ENCODE assay signal across 9 mouse cellular contexts in genomic region chr16:10867904-10868440, GRCm38 (mm10). TPM values are rescaled to one million over a fixed set of nuclear protein-coding genes. Genes with fewer than 3 reads are reported as not detected.
DNase-seq lines count a peak whose midpoint lies in the region; ATAC-seq lines count a peak whose summit lies in the region.
"Had no signal": no experiment of that assay in that cellular context is flagged by ENCODE, and none has a peak within 500 bp of the region (broad histone marks: within the 10 kb centered on the region; RNA-seq: fewer than 3 reads in every experiment).

No protein-coding gene starts in this region.

- H3K27me3 ChIP-seq in forebrain, embryonic 10.5 days (ENCODE audit: poor library complexity, severe bottlenecking): no peaks in the 10 kb centered on the region
- no peaks in the 10 kb centered on the region for H3K27me3 ChIP-seq in forebrain, embryonic 16.5 days (replicated peaks; ENCODE audit: control insufficient read depth, insufficient read depth, low read length)
- H3K27me3 ChIP-seq: neural tube, embryonic 13.5 days had no signal

- H3K9ac ChIP-seq in forebrain, embryonic 16.5 days (replicated peaks; ENCODE audit: low read depth, low read length): no peak overlapping the region
- H3K9ac ChIP-seq: neural tube, embryonic 13.5 days had no signal

- H3K4me2 ChIP-seq in forebrain, embryonic 16.5 days (ENCODE audit: low read length): no peak overlapping the region
- H3K4me2 ChIP-seq: neural tube, embryonic 13.5 days had no signal

- peaks cover 9% of the 10 kb centered on the region; the same call in 1 of the 2 replicates for H3K36me3 ChIP-seq in forebrain, embryonic 10.5 days (replicated peaks)
- no peaks in the 10 kb centered on the region for H3K36me3 ChIP-seq in forebrain, embryonic 16.5 days (ENCODE audit: control insufficient read depth, insufficient read depth)
- H3K36me3 ChIP-seq: neural tube, embryonic 13.5 days had no signal

- WGBS in forebrain, embryonic 10.5 days: 34% methylated on average over 11 of the region's 11 CpGs
- WGBS in forebrain, embryonic 16.5 days: 35% methylated on average over 11 of the region's 11 CpGs

- H3K9me3 ChIP-seq in forebrain, embryonic 10.5 days: no peaks in the 10 kb centered on the region
- no peaks in the 10 kb centered on the region for H3K9me3 ChIP-seq in forebrain, embryonic 16.5 days (ENCODE audit: control insufficient read depth, low read length)
- H3K9me3 ChIP-seq: neural tube, embryonic 13.5 days had no signal

- DNase-seq in forebrain, embryonic 10.5 days (ENCODE audit: extremely low spot score, low spot score): peak; percentile 59
- DNase-seq in urinary bladder, adult 2 months (ENCODE audit: low spot score): peak; percentile 56
- DNase-seq in urinary bladder, postnatal 10 days (ENCODE audit: low spot score): no peak
- DNase-seq in embryo, embryonic 10.5 days (ENCODE audit: low spot score): peak; percentile 73
- peak; percentile 69 for DNase-seq in kidney, postnatal 14 days
- DNase-seq in lung, postnatal 25 days (ENCODE audit: low spot score): peak; percentile 52
- peak; percentile 22 to 40 for DNase-seq in spleen, postnatal 36 days (ENCODE audit: low spot score in 2 of 2)

- ATAC-seq in forebrain, embryonic 16.5 days: no peak

- H3K4me1 ChIP-seq in forebrain, embryonic 10.5 days: peaks cover 11% of the 10 kb centered on the region
- H3K4me1 ChIP-seq in forebrain, embryonic 16.5 days (replicated peaks; ENCODE audit: control insufficient read depth, insufficient read depth, low read length): 0 out of 2 replicates have a peak, but pooled peaks cover 3% of the 10 kb centered on the region

- no peak overlapping the region for H3K4me3 ChIP-seq in forebrain, embryonic 10.5 days
- H3K4me3 ChIP-seq in forebrain, embryonic 16.5 days (replicated peaks; ENCODE audit: low read length): no peak overlapping the region
- H3K4me3 ChIP-seq: neural tube, embryonic 13.5 days had no signal

- H3K27ac ChIP-seq in forebrain, embryonic 10.5 days: no peak overlapping the region
- H3K27ac ChIP-seq in forebrain, embryonic 16.5 days (ENCODE audit: low read length): no peak overlapping the region
- H3K27ac ChIP-seq: neural tube, embryonic 13.5 days had no signal

RNA-seq across cellular contexts. Expression of gene Rmi2, which starts 33.1 kb away (rescaled TPM):
- polyA plus RNA-seq in forebrain, embryonic 10.5 days (2016; fragmentation: Nextera tagmentation; extraction: Ambion mirVana): 5.0 and 5.2 TPM in 2 replicates
- 0.75 and 0.94 TPM in 2 replicates for polyA plus RNA-seq in forebrain, embryonic 16.5 days (2015; fragmentation: Nextera tagmentation; extraction: Ambion mirVana)
- polyA plus RNA-seq in urinary bladder, adult 2 months (2012; rRNA removed): 0.31 and 0.66 TPM in 2 replicates

RNA-seq across cellular contexts. Expression of gene Gm11172, which starts 55.3 kb away (rescaled TPM):
- not detected in 2 replicates for polyA plus RNA-seq in forebrain, embryonic 10.5 days (2016; fragmentation: Nextera tagmentation; extraction: Ambion mirVana)
- not detected in 2 replicates for polyA plus RNA-seq in forebrain, embryonic 16.5 days (2015; fragmentation: Nextera tagmentation; extraction: Ambion mirVana)
- polyA plus RNA-seq in urinary bladder, adult 2 months (2012; rRNA removed): not detected in 2 replicates
- polyA plus RNA-seq: neural tube, embryonic 13.5 days had no signal
